Mouse (Mus musculus) heart, embryonic 14.5 days (tissue): ENCODE data around the gene Ier5l. TPM values are rescaled to one million over a fixed set of nuclear protein-coding genes. Genes with fewer than 3 reads are reported as not detected.
A peak's percentile ranks its signal among the peaks of the same experiment; 100 is the strongest.

Experiments
- ATAC-seq: fragments of 200-750 bp; cut with Nextera tagmentation; 2 replicates; pipeline ENCODE4 v1.8.0; 2017; ENCODE audit warnings: low read depth, moderate TSS enrichment; ENCODE audit not compliant: insufficient number of reproducible peaks, insufficient read depth, low FRiP score
- H3K27ac ChIP-seq, 2 experiments: fragments of 200-500 bp in 1 of 2; fragments of 300-500 bp in 1 of 2; sonication (generic) in 1 of 2; replicated peaks in 1 of 2; 2 replicates each; pipeline ENCODE4 v1.5.1; 2012 to 2014; ENCODE audit warnings: low read depth in 2 of 2, low read length in 2 of 2, control low read depth in 1 of 2, mild to moderate bottlenecking in 1 of 2, mixed read lengths in 1 of 2; ENCODE audit not compliant: control insufficient read depth in 1 of 2, insufficient read depth in 1 of 2
- H3K27me3 ChIP-seq: fragments of 300-500 bp; sonication (generic); 2 replicates; pipeline ENCODE4 v1.6.1; 2014; ENCODE audit warnings: mild to moderate bottlenecking, low read length, control low read depth; ENCODE audit not compliant: control insufficient read depth, insufficient read depth
- H3K36me3 ChIP-seq: fragments of 300-500 bp; sonication (generic); 2 replicates; pipeline ENCODE4 v1.6.1; 2014; ENCODE audit warnings: mild to moderate bottlenecking, control low read depth, low read length, mixed read lengths; ENCODE audit not compliant: control insufficient read depth, insufficient read depth
- H3K4me1 ChIP-seq, 2 experiments: fragments of 200-500 bp in 1 of 2; fragments of 300-500 bp in 1 of 2; sonication (generic) in 1 of 2; 2 replicates each; pipeline ENCODE4 v1.6.1; 2012 to 2014; ENCODE audit warnings: low read length in 2 of 2, control low read depth in 1 of 2, mixed read lengths in 1 of 2; ENCODE audit not compliant: control insufficient read depth in 2 of 2, insufficient read depth in 2 of 2
- H3K4me2 ChIP-seq: fragments of 300-500 bp; sonication (generic); 2 replicates; pipeline ENCODE4 v1.6.1; 2014; ENCODE audit warnings: mild to moderate bottlenecking, low read length
- H3K4me3 ChIP-seq, 2 experiments: fragments of 200-500 bp in 1 of 2; fragments of 300-500 bp in 1 of 2; sonication (generic) in 1 of 2; 2 replicates each; pipeline ENCODE4 v1.5.1; 2012 to 2014; ENCODE audit warnings: low read length in 2 of 2, mild to moderate bottlenecking in 2 of 2, control low read depth in 1 of 2, low read depth in 1 of 2, moderate library complexity in 1 of 2; ENCODE audit not compliant: control insufficient read depth in 1 of 2, insufficient read depth in 1 of 2
- H3K9ac ChIP-seq: fragments of 300-500 bp; sonication (generic); 2 replicates; pipeline ENCODE4 v1.6.1; 2014; ENCODE audit warnings: mild to moderate bottlenecking, low read length
- H3K9me3 ChIP-seq: fragments of 300-500 bp; sonication (generic); 2 replicates; pipeline ENCODE4 v1.6.1; 2016; ENCODE audit warnings: low read length, control low read depth; ENCODE audit not compliant: control insufficient read depth
- WGBS: fragments of 180-500 bp; shearing (Covaris S2); extraction: QIAGEN DNeasy Blood & Tissue Kit; methylation state at CpG from one replicate; pipeline ENCODE4 v1.1.7; 2014; 5-methylcytosine and 5-hydroxymethylcytosine counted together
- polyA plus RNA-seq: library from polyadenylated mRNA; unstranded; fragments of >200 nt; fragmentation: Nextera tagmentation; extraction: Ambion mirVana; gene quantifications from 2 replicates; pipeline ENCODE4 v1.2.1, GENCODE M21; 2014

Gene Ier5l
- polyA plus RNA-seq, 1 experiment from 2014 or later = 3.5 TPM

GRCm38 (mm10) chr2:30440211-30440700 is 33.8 kb downstream of the Ier5l start:
- 6% methylated on average over 3 of the region's 3 CpGs for WGBS
- H3K4me2 ChIP-seq = peak overlapping the region; percentile 87
- H3K4me3 ChIP-seq = no peak overlapping the region
- ATAC-seq = no peak
- H3K9me3 ChIP-seq = no peaks in the 10 kb centered on the region
- peaks cover 50 to 56% of the 10 kb centered on the region in 2 experiments for H3K4me1 ChIP-seq
- H3K27me3 ChIP-seq = no peaks in the 10 kb centered on the region
- H3K9ac ChIP-seq = peak overlapping the region; percentile 86
- peaks cover 63% of the 10 kb centered on the region for H3K36me3 ChIP-seq
- peak overlapping the region; percentile 98 to 99 for H3K27ac ChIP-seq

- 85% methylated on average over 6 of the region's 6 CpGs for WGBS
- Histone ChIP-seq H3K4me1 (peaks cover 44 to 50% of the 10 kb centered on the region in 2 experiments), H3K9ac (peak overlapping the region; percentile 86), H3K27ac (peak overlapping the region; percentile 98 to 99), H3K36me3 (peaks cover 62% of the 10 kb centered on the region), H3K4me2 (no peak overlapping the region), H3K9me3 (no peaks in the 10 kb centered on the region), H3K27me3 (no peaks in the 10 kb centered on the region), H3K4me3 (no peak overlapping the region)
- ATAC-seq = no peak
Measured at GRCm38 (mm10) chr2:30439631-30440030, 34.4 kb downstream of the Ier5l start.

GRCm38 (mm10) chr2:30437791-30438190 is 36.2 kb downstream of the Ier5l start:
- Histone ChIP-seq H3K27ac (no peak overlapping the region), H3K4me1 (peaks cover 29 to 32% of the 10 kb centered on the region in 2 experiments), H3K27me3 (no peaks in the 10 kb centered on the region), H3K9me3 (no peaks in the 10 kb centered on the region), H3K36me3 (peaks cover 61% of the 10 kb centered on the region), H3K4me2 (no peak overlapping the region), H3K9ac (no peak overlapping the region), H3K4me3 (no peak overlapping the region)
- 84% methylated on average over 4 of the region's 4 CpGs for WGBS
- ATAC-seq = no peak

GRCm38 (mm10) chr2:30436809-30437208 is 37.2 kb downstream of the Ier5l start:
- Histone ChIP-seq H3K4me3 (no peak overlapping the region), H3K4me2 (no peak overlapping the region), H3K27ac (no peak overlapping the region), H3K27me3 (no peaks in the 10 kb centered on the region), H3K9me3 (no peaks in the 10 kb centered on the region), H3K9ac (no peak overlapping the region), H3K36me3 (peaks cover 71% of the 10 kb centered on the region), H3K4me1 (peaks cover 20 to 23% of the 10 kb centered on the region in 2 experiments)
- 87% methylated on average over 4 of the region's 4 CpGs for WGBS
- ATAC-seq = no peak

GRCm38 (mm10) chr2:30436156-30436545 is 37.9 kb downstream of the Ier5l start:
- Histone ChIP-seq H3K27me3 (no peaks in the 10 kb centered on the region), H3K36me3 (peaks cover 78% of the 10 kb centered on the region), H3K9me3 (no peaks in the 10 kb centered on the region), H3K4me3 (no peak overlapping the region), H3K4me1 (peaks cover 16 to 20% of the 10 kb centered on the region in 2 experiments), H3K9ac (no peak overlapping the region), H3K4me2 (no peak overlapping the region), H3K27ac (no peak overlapping the region)
- no peak for ATAC-seq
- WGBS = 60% methylated on average over 5 of the region's 5 CpGs

- no peak overlapping the region for H3K27ac ChIP-seq
- H3K9me3 ChIP-seq = no peaks in the 10 kb centered on the region
- ATAC-seq = no peak
- peaks cover 84% of the 10 kb centered on the region for H3K36me3 ChIP-seq
- 39% methylated on average over 5 of the region's 5 CpGs for WGBS
- H3K4me3 ChIP-seq = no peak overlapping the region
- no peak overlapping the region for H3K4me2 ChIP-seq
- H3K4me1 ChIP-seq = peaks cover 11 to 14% of the 10 kb centered on the region in 2 experiments
- H3K9ac ChIP-seq = no peak overlapping the region
- no peaks in the 10 kb centered on the region for H3K27me3 ChIP-seq
Measured at GRCm38 (mm10) chr2:30435326-30436155, 38.5 kb downstream of the Ier5l start.

- no peaks in the 10 kb centered on the region for H3K9me3 ChIP-seq
- no peak overlapping the region for H3K4me3 ChIP-seq
- H3K4me1 ChIP-seq = no peaks in the 10 kb centered on the region; a peak in 2 of 4 replicates
- H3K36me3 ChIP-seq = peaks cover 82% of the 10 kb centered on the region
- ATAC-seq = no peak
- no peak overlapping the region for H3K27ac ChIP-seq
- H3K9ac ChIP-seq = no peak overlapping the region
- H3K27me3 ChIP-seq = no peaks in the 10 kb centered on the region
- H3K4me2 ChIP-seq = no peak overlapping the region
Measured at GRCm38 (mm10) chr2:30429156-30429555, 44.9 kb downstream of the Ier5l start.
